Mouse (Mus musculus): ENCODE data around the gene AC161166.1. TPM values are rescaled to one million over a fixed set of nuclear protein-coding genes. Genes with fewer than 3 reads are reported as not detected.

The AC161166.1 gene
- total and polyA plus RNA-seq, 3 experiments, result 0.13 TPM; not detected in 2

- Histone ChIP-seq H3K36me3 (ENCODE audit: control insufficient read depth in 1 of 2, insufficient read depth in 2 of 2, low read length in 2 of 2) (peaks cover 0 to 14% of the 10 kb centered on the region in 2 experiments; a peak in 2 of 4 replicates), H3K27ac (ENCODE audit: control insufficient read depth, low read depth, low read length) (no peak overlapping the region; the same call in 1 of the 2 replicates), H3K4me1 (ENCODE audit: control insufficient read depth in 1 of 2, insufficient read depth in 2 of 2, low read length in 2 of 2) (peaks cover 2 to 26% of the 10 kb centered on the region in 2 experiments), H3K9ac (ENCODE audit: control insufficient read depth, low read depth, low read length, poor library complexity, severe bottlenecking) (no peak overlapping the region), H3K27me3 (ENCODE audit: control insufficient read depth in 1 of 2, insufficient read depth in 2 of 2, low read length in 2 of 2) (peaks cover 0 to 2% of the 10 kb centered on the region in 2 experiments; a peak in 1 of 4 replicates), H3K9me3 (replicated peaks; ENCODE audit: insufficient read depth, low read length) (no peaks in the 10 kb centered on the region), H3K4me3 (ENCODE audit: control insufficient read depth in 1 of 2, insufficient read depth in 1 of 2, low read depth in 2 of 2, low read length in 2 of 2) (no peak overlapping the region), H3K79me2 (ENCODE audit: control insufficient read depth, insufficient read depth, low read length, poor library complexity) (peaks cover 4% of the 10 kb centered on the region; the same call in 1 of the 2 replicates)
- peak; percentile 92 for DNase-seq (ENCODE audit: low read depth, low spot score)
- peak; percentile 99 for TF ChIP-seq RCOR1 (IDR thresholded peaks at IDR 0.05; ENCODE audit: low read depth, low read length)
- no peak for TF ChIP-seq POLR2AphosphoS5 (IDR thresholded peaks at IDR 0.05; ENCODE audit: borderline replicate concordance, low read depth, low read length)
- TF ChIP-seq MEF2A (IDR thresholded peaks at IDR 0.05; ENCODE audit: extremely low read depth, insufficient replicate concordance, low read depth, low read length, poor library complexity, severe bottlenecking), result no peak
- TF ChIP-seq SIN3A (IDR thresholded peaks at IDR 0.05; ENCODE audit: low read length), result peak; percentile 88
- peak; percentile 73 for TF ChIP-seq BHLHE40 (IDR thresholded peaks at IDR 0.05; ENCODE audit: borderline replicate concordance, low read depth, low read length)
- peak; percentile 97 for TF ChIP-seq TCF12 (IDR thresholded peaks at IDR 0.05; ENCODE audit: low read depth, low read length)
- no peak for TF ChIP-seq ZNF384 (IDR thresholded peaks at IDR 0.05; ENCODE audit: low read depth, low read length)
- TF ChIP-seq ZKSCAN1 (IDR thresholded peaks at IDR 0.05; ENCODE audit: low read depth, low read length), result no peak
- TF ChIP-seq ELF1 (IDR thresholded peaks at IDR 0.05; ENCODE audit: low read depth, low read length), result no peak
- no peak for TF ChIP-seq NELFE (IDR thresholded peaks at IDR 0.05; ENCODE audit: low read depth, low read length)
- peak; percentile 46; the same call in 1 of the 2 replicates for TF ChIP-seq KAT2A (conservative IDR thresholded peaks at IDR 0.05; ENCODE audit: low read depth, low read length)
- no peak; the same call in 1 of the 2 replicates for TF ChIP-seq HCFC1 (IDR thresholded peaks at IDR 0.05; ENCODE audit: low read depth, low read length)
- no peak for TF ChIP-seq GABPA (IDR thresholded peaks at IDR 0.05; ENCODE audit: low read depth, low read length)
- TF ChIP-seq ETS1 (IDR thresholded peaks at IDR 0.05; ENCODE audit: low read depth, low read length), result peak; percentile 96
- peak; percentile 99 for TF ChIP-seq TAL1 (IDR thresholded peaks at IDR 0.05; ENCODE audit: low read length)
- no peak for TF ChIP-seq JUND (IDR thresholded peaks at IDR 0.05; ENCODE audit: low read depth, low read length)
- TF ChIP-seq ZMIZ1 (IDR thresholded peaks at IDR 0.05; ENCODE audit: low read depth, low read length), result no peak
- TF ChIP-seq MAZ (IDR thresholded peaks at IDR 0.05; ENCODE audit: low read depth, low read length), result no peak
- peak; percentile 94 to 96 for TF ChIP-seq EP300 (IDR thresholded peaks at IDR 0.05; ENCODE audit: low read depth in 1 of 2, low read length in 2 of 2)
- peak; percentile 62; the same call in 1 of the 2 replicates for TF ChIP-seq MYC (IDR thresholded peaks at IDR 0.05; ENCODE audit: low read depth, low read length)
- no peak for TF ChIP-seq CTCF (IDR thresholded peaks at IDR 0.05 in 2 of 3, conservative IDR thresholded peaks at IDR 0.05 in 1 of 3; ENCODE audit: control insufficient read depth in 1 of 3, insufficient read depth in 1 of 3, low read depth in 2 of 3, low read length in 3 of 3, poor library complexity in 1 of 3, severe bottlenecking in 1 of 3)
- TF ChIP-seq USF1 (IDR thresholded peaks at IDR 0.05; ENCODE audit: low read depth, low read length), result no peak
- TF ChIP-seq TBP (IDR thresholded peaks at IDR 0.05; ENCODE audit: low read depth, low read length), result peak; percentile 47; the same call in 1 of the 2 replicates
- TF ChIP-seq MAX (IDR thresholded peaks at IDR 0.05; ENCODE audit: low read length), result peak; percentile 61; the same call in 1 of the 2 replicates
- peak; percentile 94 for TF ChIP-seq MAFK (IDR thresholded peaks at IDR 0.05; ENCODE audit: borderline replicate concordance, low read depth, low read length)
- no peak for TF ChIP-seq CHD1 (IDR thresholded peaks at IDR 0.05; ENCODE audit: low read depth, low read length)
- TF ChIP-seq MYB (IDR thresholded peaks at IDR 0.05; ENCODE audit: low read depth, low read length), result peak; percentile 59; the same call in 1 of the 2 replicates
- TF ChIP-seq E2F4 (IDR thresholded peaks at IDR 0.05; ENCODE audit: borderline replicate concordance, low read depth, low read length), result no peak
- no peak for TF ChIP-seq USF2 (IDR thresholded peaks at IDR 0.05; ENCODE audit: borderline replicate concordance in 1 of 2, insufficient read depth in 1 of 2, low read depth in 1 of 2, low read length in 2 of 2)
- peak; percentile 96 for TF ChIP-seq GATA1 (IDR thresholded peaks at IDR 0.05; ENCODE audit: low read depth, low read length)
- peak; percentile 48; the same call in 1 of the 2 replicates for TF ChIP-seq POLR2AphosphoS2 (IDR thresholded peaks at IDR 0.05; ENCODE audit: low read length)
- no peak for TF ChIP-seq CHD2 (IDR thresholded peaks at IDR 0.05; ENCODE audit: low read length)
- TF ChIP-seq NRF1 (IDR thresholded peaks at IDR 0.05; ENCODE audit: insufficient read depth, low read depth, low read length, poor library complexity, severe bottlenecking), result no peak
- no peak for TF ChIP-seq SMC3 (IDR thresholded peaks at IDR 0.05; ENCODE audit: low read depth, low read length)
- peak; percentile 69; the same call in 1 of the 2 replicates for TF ChIP-seq MXI1 (IDR thresholded peaks at IDR 0.05; ENCODE audit: low read depth, low read length)
- no peak for TF ChIP-seq RAD21 (IDR thresholded peaks at IDR 0.05; ENCODE audit: low read depth, low read length)
- TF ChIP-seq POLR2A (IDR thresholded peaks at IDR 0.05; ENCODE audit: control insufficient read depth in 1 of 2, insufficient read depth in 1 of 2, low read depth in 1 of 2, low read length in 2 of 2, poor library complexity in 1 of 2), result no peak
These were observed 16.6 kb upstream of the AC161166.1 start for GRCm38 (mm10) chr7:24528861-24529260.
